Comparison of ENCODE assay signal across 15 mouse cellular contexts in the genomic region with DNA sequence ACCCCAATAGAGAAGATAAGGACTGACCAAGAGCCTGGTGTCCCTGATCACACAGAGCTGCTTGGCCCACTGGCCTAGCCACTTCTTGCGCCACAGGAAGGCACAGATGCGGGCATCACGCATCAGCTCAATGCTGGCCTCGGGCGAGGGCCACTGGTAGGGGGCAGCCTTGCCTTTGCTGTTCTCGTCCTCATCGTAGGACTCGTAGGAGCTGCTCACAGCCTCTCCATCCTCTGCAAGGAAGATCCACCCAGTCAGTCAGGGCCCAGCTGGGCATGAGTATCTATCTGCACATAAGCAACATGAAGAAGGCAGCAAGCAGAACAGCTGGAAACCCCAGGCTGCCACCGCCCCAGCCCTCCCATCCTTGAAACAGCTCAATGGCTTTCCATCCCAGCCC. TPM values are rescaled to one million over a fixed set of nuclear protein-coding genes. Genes with fewer than 3 reads are reported as not detected.
DNase-seq lines count a peak whose midpoint lies in the region; ATAC-seq and TF ChIP-seq lines count a peak whose summit lies in the region.
"Had no signal": no experiment of that assay in that cellular context is flagged by ENCODE, and none has a peak within 500 bp of the region (broad histone marks: within the 10 kb centered on the region; RNA-seq: fewer than 3 reads in every experiment).

No protein-coding gene starts in this region.

- H3K9me3 ChIP-seq in kidney, embryonic 16.5 days (ENCODE audit: low read length), result no peaks in the 10 kb centered on the region
- H3K9me3 ChIP-seq in lung, embryonic 16.5 days (ENCODE audit: control insufficient read depth, low read length), result no peaks in the 10 kb centered on the region
- no peaks in the 10 kb centered on the region for H3K9me3 ChIP-seq in midbrain, embryonic 11.5 days (ENCODE audit: control insufficient read depth, low read length)
- H3K9me3 ChIP-seq: heart, embryonic 10.5 days; limb, embryonic 12.5 days; megakaryocyte, embryonic 14.5 days had no signal

- no peak overlapping the region for H3K4me2 ChIP-seq in kidney, embryonic 16.5 days (replicated peaks; ENCODE audit: low read depth, low read length)
- H3K4me2 ChIP-seq in lung, embryonic 16.5 days (ENCODE audit: low read depth, low read length), result no peak overlapping the region
- H3K4me2 ChIP-seq in midbrain, embryonic 11.5 days, result no peak overlapping the region
- H3K4me2 ChIP-seq: limb, embryonic 12.5 days had no signal

- no peaks in the 10 kb centered on the region for H3K36me3 ChIP-seq in kidney, embryonic 16.5 days (ENCODE audit: insufficient read depth, low read length)
- no peaks in the 10 kb centered on the region for H3K36me3 ChIP-seq in lung, embryonic 16.5 days (ENCODE audit: control insufficient read depth, insufficient read depth, low read length)
- H3K36me3 ChIP-seq in midbrain, embryonic 11.5 days (ENCODE audit: control insufficient read depth, insufficient read depth, low read length), result no peaks in the 10 kb centered on the region
- H3K36me3 ChIP-seq: heart, embryonic 10.5 days; limb, embryonic 12.5 days had no signal

- no peaks in the 10 kb centered on the region for H3K27me3 ChIP-seq in kidney, embryonic 16.5 days (ENCODE audit: insufficient read depth, low read length)
- no peaks in the 10 kb centered on the region for H3K27me3 ChIP-seq in lung, embryonic 16.5 days (ENCODE audit: control insufficient read depth, insufficient read depth, low read depth, low read length)
- H3K27me3 ChIP-seq in midbrain, embryonic 11.5 days (ENCODE audit: control insufficient read depth, insufficient read depth, low read length), result no peaks in the 10 kb centered on the region

- peak; percentile 56 to 58 for DNase-seq in cerebellum, postnatal 10 days
- DNase-seq in cerebellum, adult 9-10 months, result no peak
- no peak for DNase-seq in kidney, postnatal 25 days
- DNase-seq in lung, postnatal 36 days, result no peak
- no peak for DNase-seq in midbrain, embryonic 11.5 days (ENCODE audit: low spot score, missing footprints)
- DNase-seq: cerebellum, adult 9-11 months; gastrocnemius, postnatal 14 days; spleen, adult 18-20 months; thymus, postnatal 36 days had no signal

- no peak overlapping the region for H3K9ac ChIP-seq in kidney, embryonic 16.5 days (replicated peaks; ENCODE audit: low read length)
- H3K9ac ChIP-seq in lung, embryonic 16.5 days (ENCODE audit: low read length), result no peak overlapping the region
- H3K9ac ChIP-seq in midbrain, embryonic 11.5 days (ENCODE audit: low read length), result no peak overlapping the region
- H3K9ac ChIP-seq: limb, embryonic 12.5 days had no signal

- no peak overlapping the region for H3K4me3 ChIP-seq in kidney, embryonic 16.5 days (ENCODE audit: low read length)
- no peak overlapping the region for H3K4me3 ChIP-seq in lung, embryonic 16.5 days (ENCODE audit: low read length)
- H3K4me3 ChIP-seq in cortical plate, adult 2 months (ENCODE audit: insufficient read depth, low read length), result no peak overlapping the region
- no peak overlapping the region for H3K4me3 ChIP-seq in midbrain, embryonic 11.5 days (ENCODE audit: low read depth, low read length)
- H3K4me3 ChIP-seq: heart, embryonic 10.5 days; limb, embryonic 12.5 days; megakaryocyte, embryonic 14.5 days had no signal

- no peak overlapping the region for H3K27ac ChIP-seq in kidney, embryonic 16.5 days (ENCODE audit: low read length)
- no peak overlapping the region for H3K27ac ChIP-seq in lung, embryonic 16.5 days (ENCODE audit: low read length)
- H3K27ac ChIP-seq in cortical plate, adult 2 months (ENCODE audit: insufficient read depth, low read length), result no peak overlapping the region
- H3K27ac ChIP-seq in midbrain, embryonic 11.5 days (ENCODE audit: low read depth, low read length), result no peak overlapping the region
- H3K27ac ChIP-seq: heart, embryonic 10.5 days; limb, embryonic 12.5 days had no signal

- ATAC-seq in kidney, embryonic 16.5 days (ENCODE audit: low FRiP score, low TSS enrichment), result peak; percentile 54; the same call in 1 of the 2 replicates
- peak; percentile 49; the same call in 1 of the 2 replicates for ATAC-seq in lung, embryonic 16.5 days (ENCODE audit: low read depth)
- no peak for ATAC-seq in midbrain, embryonic 11.5 days (ENCODE audit: low FRiP score)

- TF ChIP-seq POLR2A in cortical plate, adult 2 months (IDR thresholded peaks at IDR 0.05; ENCODE audit: extremely low read depth, insufficient read depth, low read length), result no peak

- WGBS in kidney, embryonic 16.5 days, result 88% methylated on average over 9 of the region's 9 CpGs
- WGBS in lung, embryonic 16.5 days, result 80% methylated on average over 9 of the region's 9 CpGs
- 81% methylated on average over 9 of the region's 9 CpGs for WGBS in midbrain, embryonic 11.5 days

- no peaks in the 10 kb centered on the region for H3K4me1 ChIP-seq in kidney, embryonic 16.5 days (ENCODE audit: insufficient read depth, low read length)
- H3K4me1 ChIP-seq in lung, embryonic 16.5 days (replicated peaks; ENCODE audit: control insufficient read depth, insufficient read depth, low read length), result peaks cover 7% of the 10 kb centered on the region; the same call in 1 of the 2 replicates
- no peaks in the 10 kb centered on the region for H3K4me1 ChIP-seq in cortical plate, adult 2 months (ENCODE audit: control insufficient read depth, insufficient read depth, low read length)
- H3K4me1 ChIP-seq in midbrain, embryonic 11.5 days (ENCODE audit: control insufficient read depth, insufficient read depth, low read length), result no peaks in the 10 kb centered on the region
- H3K4me1 ChIP-seq: heart, embryonic 10.5 days; limb, embryonic 12.5 days; megakaryocyte, embryonic 14.5 days had no signal

- peak; percentile 7; the same call in 1 of the 2 replicates for TF ChIP-seq CTCF in cortical plate, adult 2 months (IDR thresholded peaks at IDR 0.05; ENCODE audit: extremely low read depth, insufficient read depth, low read length)

RNA-seq across cellular contexts. Expression of a gene that starts 56.0 kb away (rescaled TPM):
- 22.4 and 23.9 TPM in 2 replicates for polyA plus RNA-seq in kidney, embryonic 16.5 days (2015; fragmentation: Nextera tagmentation; extraction: Ambion mirVana)
- polyA plus RNA-seq in lung, embryonic 16.5 days (2015; fragmentation: Nextera tagmentation; extraction: Ambion mirVana), result 7.8 and 8.9 TPM in 2 replicates
- 0.02 TPM in 1 of 2 replicates, not detected in the other for polyA plus RNA-seq in cortical plate, adult 2 months (2012; rRNA removed)
- 0.18 and 0.26 TPM in 2 replicates for polyA plus RNA-seq in midbrain, embryonic 11.5 days (2014; fragmentation: Nextera tagmentation; extraction: Ambion mirVana)

Comparison
In these comparisons a context has a peak if more than half of its experiments do, and no peak if none do; other contexts are left out.
1. DNase-seq: peak in cerebellum, postnatal 10 days (2 of 2); none in cerebellum, adult 9-10 months (single experiment), kidney, postnatal 25 days (0 of 2), lung, postnatal 36 days (single experiment) and midbrain, embryonic 11.5 days (single experiment).